Mouse (Mus musculus): ENCODE measurements around the gene Mbnl1.
A peak's percentile ranks its signal among the peaks of the same experiment; 100 is the strongest.
"Not testable (repeated sequence)": the region's sequence is repeated elsewhere in the genome, so short reads cannot be mapped to it uniquely, and the experiment has no call there.

Gene Mbnl1

DNA sequence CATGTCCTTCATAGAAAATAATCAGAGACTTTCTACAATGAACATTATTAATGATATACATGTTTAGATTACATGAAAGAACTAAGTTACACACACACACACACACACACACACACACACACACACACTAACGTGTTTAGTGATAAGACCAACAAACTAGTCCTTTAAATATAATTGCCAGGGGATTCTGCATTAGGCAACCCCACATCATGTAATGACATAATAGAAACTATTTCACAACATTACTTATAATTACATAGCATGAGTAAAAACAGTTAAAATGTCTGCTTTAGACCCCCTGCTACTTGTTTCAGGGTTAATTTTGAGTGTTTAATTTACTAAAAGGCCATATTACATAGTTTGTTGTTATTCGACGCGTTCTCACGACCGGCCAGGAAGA lies 16.9 kb downstream of the Mbnl1 start:
- DNase-seq (ENCODE audit: extremely low read depth, low read depth) = no peak

DNA sequence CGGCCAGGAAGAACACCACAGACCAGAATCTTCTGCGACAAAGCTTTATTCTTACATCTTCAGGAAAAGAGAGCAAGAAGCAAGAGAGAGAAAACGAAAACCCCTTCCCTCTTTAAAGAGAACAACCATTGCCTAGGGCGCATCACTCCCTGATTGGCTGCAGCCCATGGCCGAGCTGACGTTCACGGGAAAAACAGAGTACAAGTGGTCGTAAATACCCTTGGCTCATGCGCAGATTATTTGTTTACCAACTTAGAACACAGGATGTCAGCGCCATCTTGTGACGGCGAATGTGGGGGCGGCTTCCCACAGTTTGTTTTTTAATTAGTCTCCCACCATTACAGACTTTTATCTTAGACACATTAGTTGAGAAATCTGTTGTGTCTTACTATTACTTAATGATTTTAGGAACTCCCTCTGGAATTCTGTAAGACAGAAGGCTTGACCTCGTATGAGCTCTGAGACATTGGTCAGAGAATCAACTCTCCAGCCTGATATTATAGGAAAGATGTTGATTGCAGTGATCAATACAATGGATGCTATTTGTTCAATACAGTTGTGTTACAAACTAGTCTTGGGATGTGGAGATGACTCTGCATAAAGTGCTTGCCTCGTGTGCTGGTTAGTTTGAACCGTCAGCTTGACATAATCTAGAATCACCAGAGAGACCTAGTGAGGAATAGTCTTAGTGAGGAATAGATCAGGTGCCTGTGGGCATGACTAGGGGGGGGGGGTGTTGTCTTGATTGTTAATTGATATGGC lies 22.3 kb downstream of the Mbnl1 start:
- not testable (repeated sequence) for DNase-seq (ENCODE audit: extremely low read depth, low read depth)

GRCm38 (mm10) chr3:60496197-60496596 lies 23.6 kb downstream of the Mbnl1 start:
- no peak for DNase-seq (ENCODE audit: extremely low read depth, low read depth)

- no peak for DNase-seq (ENCODE audit: extremely low read depth, low read depth)
These were observed 25.5 kb downstream of the Mbnl1 start for GRCm38 (mm10) chr3:60498151-60498550.

- no peak for DNase-seq (ENCODE audit: extremely low read depth, low read depth)
These were observed 26.0 kb downstream of the Mbnl1 start for GRCm38 (mm10) chr3:60498646-60499045.

DNA sequence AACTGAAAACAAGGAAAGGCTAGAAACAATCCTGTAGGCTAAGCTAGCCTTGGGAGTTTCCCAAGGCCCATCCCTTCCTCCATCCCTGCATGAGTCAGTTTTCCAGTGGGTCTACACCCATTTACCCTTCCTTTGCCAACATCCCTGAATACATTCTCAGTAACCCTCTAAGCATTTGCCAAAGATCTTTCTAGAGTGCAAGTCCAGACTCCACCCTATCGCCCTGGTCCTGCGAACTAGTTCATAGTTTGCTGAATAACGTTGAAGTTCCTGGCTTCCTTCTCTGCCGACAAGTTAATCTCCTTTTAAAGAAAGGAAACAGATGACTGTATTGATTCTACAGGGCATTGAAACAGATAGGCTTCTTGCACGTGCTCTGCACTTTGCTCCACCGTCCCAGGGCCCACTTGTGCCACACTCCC lies 26.5 kb downstream of the Mbnl1 start:
- DNase-seq (ENCODE audit: extremely low read depth, low read depth) = peak; percentile 79

DNA sequence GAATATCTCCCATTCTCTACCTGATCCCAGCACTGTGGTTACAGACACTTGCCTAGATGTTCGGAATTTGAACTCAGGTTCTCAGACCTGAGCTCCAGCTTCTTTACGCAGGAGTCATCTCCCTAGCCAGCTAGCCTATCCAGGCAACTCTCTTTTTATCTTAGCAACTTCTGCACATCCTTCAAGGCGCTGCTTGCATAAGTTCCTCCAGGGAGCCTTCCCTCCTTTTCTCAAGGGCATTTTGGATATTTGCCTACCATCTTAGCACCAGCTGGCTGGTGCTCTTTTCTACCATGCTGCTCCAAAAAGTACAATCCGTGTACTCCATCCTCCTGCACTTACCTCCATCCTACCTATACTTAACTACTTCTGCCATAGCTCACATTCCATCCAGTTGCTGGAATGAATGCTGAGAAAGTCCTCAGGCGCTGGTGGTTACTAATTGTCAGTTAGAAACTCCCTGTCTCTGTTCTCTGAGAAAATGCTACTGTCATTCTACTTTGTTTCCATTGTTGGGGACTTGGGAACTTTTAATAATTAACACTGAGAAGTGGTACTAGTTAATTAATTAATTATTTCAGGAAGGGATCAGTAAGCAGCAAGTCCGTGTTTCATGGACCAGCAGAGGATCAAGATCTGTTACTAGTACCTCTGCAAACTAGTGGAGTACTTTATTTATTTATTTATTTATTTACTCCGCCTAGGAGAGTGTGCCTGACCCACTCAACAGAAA lies 27.3 kb downstream of the Mbnl1 start:
- peak; percentile 53 for DNase-seq (ENCODE audit: extremely low read depth, low read depth)

- DNase-seq (ENCODE audit: extremely low read depth, low read depth) = peak; percentile 46
These were observed 28.2 kb downstream of the Mbnl1 start for GRCm38 (mm10) chr3:60500571-60501527.

DNA sequence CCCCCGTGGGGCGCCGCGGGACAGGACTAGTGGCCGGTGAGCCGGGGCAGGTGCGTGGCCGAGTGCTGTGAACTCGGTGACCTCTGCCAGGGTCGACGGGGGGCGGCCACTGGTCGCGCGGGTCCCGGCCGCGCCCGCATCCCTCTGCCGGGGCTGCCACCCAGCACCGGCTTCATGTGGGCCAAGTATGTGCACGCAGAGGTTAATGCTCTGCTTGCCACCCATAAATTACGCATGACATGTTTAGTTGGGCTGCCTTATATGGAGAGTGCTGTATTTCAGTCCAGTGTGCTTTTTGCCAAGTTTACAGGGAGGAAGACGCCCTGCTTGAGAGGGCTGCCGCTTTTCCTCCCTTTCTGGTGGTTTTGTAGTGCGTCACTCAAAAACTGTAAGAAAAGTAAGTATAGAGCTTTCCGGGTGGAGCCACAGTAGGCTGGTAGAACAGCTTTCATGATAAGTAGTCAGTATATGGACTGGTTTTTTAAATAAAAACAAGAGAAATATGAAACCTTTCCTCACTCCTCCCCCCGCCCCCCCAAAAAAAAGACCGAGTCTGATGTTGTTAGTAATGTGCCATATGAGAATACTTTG lies 29.0 kb downstream of the Mbnl1 start:
- peak; percentile 47 for DNase-seq (ENCODE audit: extremely low read depth, low read depth)

GRCm38 (mm10) chr3:60502155-60502987 lies 29.7 kb downstream of the Mbnl1 start:
- DNase-seq (ENCODE audit: extremely low read depth, low read depth) = no peak

DNA sequence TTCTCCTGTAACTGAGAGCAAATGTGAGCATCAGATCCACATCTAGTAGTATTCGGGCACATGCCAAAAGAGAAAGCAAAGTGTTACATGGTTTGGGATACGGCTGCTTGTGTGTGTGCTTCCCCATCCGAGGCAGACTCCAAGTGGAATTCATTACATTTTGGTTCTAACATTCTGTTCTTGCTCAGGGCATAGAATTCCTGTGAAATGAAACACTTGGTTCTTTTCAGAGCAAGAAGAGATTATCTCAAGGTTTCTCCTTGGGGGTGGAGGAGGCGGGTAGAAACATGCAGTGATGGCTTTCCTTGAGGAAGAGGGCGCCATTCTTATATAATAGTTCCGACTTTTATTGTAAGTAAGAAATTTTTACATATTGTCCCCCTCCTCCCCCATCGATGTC lies 30.6 kb downstream of the Mbnl1 start:
- DNase-seq (ENCODE audit: extremely low read depth, low read depth) = no peak

DNA sequence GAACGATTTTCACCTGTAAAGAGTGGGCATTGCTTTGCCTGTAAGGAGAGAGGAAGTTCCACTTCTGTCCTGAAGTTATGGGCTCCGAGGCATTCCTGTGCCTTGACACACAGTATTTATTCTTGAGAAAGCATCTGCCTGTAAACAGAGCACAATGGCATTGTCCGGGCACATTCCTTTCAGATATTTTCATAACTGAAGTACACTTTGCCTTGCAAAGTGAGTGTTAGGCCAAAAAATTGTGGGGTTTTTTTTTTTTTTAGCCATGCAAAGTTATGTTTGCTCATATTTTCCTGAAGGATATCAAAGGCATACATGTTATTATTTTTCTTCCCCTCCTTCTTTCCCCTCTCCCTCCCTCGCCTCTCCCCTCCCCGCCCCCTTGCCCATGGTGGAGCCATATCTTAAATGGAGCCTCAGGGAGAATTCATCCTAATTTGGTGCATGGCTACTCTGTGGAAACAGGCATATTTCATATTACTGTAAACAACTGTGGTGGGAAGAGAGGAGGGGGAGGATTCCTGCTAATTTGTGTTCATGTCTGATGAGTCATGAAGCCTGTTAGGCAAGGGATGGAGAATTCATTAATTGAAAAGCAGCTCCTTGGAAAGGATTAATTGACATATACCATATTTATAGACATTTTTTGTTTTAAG lies 32.3 kb downstream of the Mbnl1 start:
- DNase-seq (ENCODE audit: extremely low read depth, low read depth) = no peak

- DNase-seq (ENCODE audit: extremely low read depth, low read depth) = no peak
These were observed 34.2 kb downstream of the Mbnl1 start for GRCm38 (mm10) chr3:60506821-60507220.

DNA sequence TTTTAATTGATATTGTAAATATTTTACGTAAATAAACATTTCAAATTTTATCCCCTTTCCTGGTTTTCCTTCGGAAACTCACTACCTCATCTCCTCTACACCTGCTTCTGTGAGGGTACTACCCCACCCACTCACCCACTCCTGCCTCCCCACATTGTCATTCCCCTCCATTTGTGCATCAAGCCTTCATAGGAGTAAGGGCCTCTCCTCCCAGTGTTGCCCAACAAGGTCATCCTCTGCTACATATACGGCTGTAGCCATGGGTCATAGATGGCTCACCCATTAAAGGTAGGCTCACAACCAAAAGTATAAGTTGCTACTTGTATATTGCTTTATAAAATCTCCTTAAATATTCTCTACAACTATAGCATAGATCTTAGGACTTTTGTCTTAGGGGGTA lies 34.9 kb downstream of the Mbnl1 start:
- no peak for DNase-seq (ENCODE audit: extremely low read depth, low read depth)

- no peak for DNase-seq (ENCODE audit: extremely low read depth, low read depth)
These were observed 35.3 kb downstream of the Mbnl1 start for GRCm38 (mm10) chr3:60507979-60508378.

DNA sequence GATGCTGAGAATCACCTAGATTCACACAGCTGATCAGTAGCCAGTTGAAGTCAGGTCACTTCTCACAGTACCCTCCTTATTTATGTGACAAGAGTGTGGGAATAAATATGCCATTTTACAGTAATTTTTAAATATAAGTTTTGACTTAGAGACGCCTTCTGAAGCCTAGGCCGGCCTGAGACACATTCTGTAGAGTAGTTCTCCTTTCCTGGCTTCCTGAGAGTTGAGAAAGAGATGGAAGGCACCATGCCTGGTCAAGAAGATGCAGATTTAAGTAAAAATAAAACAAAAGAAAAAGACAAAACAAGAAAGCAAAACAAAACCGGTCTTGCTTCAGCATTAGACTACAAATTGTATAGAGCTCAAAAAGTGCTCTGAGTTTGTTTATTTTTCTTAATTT lies 38.6 kb downstream of the Mbnl1 start:
- DNase-seq (ENCODE audit: extremely low read depth, low read depth) = no peak

- DNase-seq (ENCODE audit: extremely low read depth, low read depth) = no peak
These were observed 40.7 kb downstream of the Mbnl1 start for GRCm38 (mm10) chr3:60513337-60513736.

DNA sequence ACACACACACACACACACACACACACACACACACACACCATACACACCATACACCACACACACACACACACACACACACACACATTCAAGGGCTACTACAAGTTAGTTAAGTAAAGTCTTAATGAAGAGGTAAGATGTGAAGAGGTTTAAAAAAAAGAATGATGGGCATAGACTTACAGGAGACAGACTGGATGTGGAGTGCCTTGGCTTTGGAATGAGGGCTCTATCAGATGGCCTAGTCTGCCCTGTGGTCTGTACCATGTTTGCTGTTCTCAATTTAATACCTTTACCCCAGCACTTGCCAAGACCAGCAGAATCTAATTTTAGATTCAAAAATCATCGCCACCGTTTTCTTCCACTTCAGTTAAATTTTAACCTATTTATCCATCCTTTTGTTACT lies 41.1 kb downstream of the Mbnl1 start:
- DNase-seq (ENCODE audit: extremely low read depth, low read depth) = no peak

GRCm38 (mm10) chr3:60515430-60515829 lies 42.8 kb downstream of the Mbnl1 start:
- DNase-seq (ENCODE audit: extremely low read depth, low read depth) = no peak

Measured in MEL-GATA-1-ER (cell line).